Mouse (Mus musculus) bone marrow macrophage, adult 2 months (primary cell): Measurements from ENCODE around the gene Pomgnt2.

Experiments
- CTCF ChIP-seq: IDR thresholded peaks from 2 replicates; pipeline ENCODE4 v1.5.1; 2012; ENCODE audit warnings: low read depth, mild to moderate bottlenecking, low read length, moderate library complexity
- POLR2A ChIP-seq: IDR thresholded peaks from 2 replicates; pipeline ENCODE4 v1.6.1; 2012; ENCODE audit warnings: mild to moderate bottlenecking, low read depth, low read length, borderline replicate concordance

DNA sequence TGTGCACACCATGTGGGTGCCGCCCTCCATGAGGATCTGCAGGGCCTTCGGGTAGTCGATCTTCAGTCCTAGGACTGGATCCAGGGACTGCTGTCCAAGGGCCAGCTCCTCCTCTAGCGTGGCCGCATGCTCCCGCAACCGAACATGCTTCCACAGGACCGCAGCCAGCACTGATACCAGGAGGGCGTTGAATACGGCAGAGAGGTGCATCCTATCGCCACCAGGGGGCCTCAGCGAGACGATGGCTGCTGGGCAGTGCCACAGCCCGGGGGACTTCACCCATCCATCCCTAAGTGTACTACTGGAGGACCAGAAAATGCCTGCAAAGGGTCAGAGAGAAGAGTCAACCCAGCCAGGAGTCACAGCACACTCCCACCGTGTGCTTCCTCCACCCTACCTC, 13.4 kb downstream of the Pomgnt2 start:
- peak; percentile 34; the same call in 1 of the 2 replicates for TF ChIP-seq CTCF
- no peak for TF ChIP-seq POLR2A
